Mouse (Mus musculus): Measurements from ENCODE around the gene Ruvbl2. TPM values are rescaled to one million over a fixed set of nuclear protein-coding genes. Genes with fewer than 3 reads are reported as not detected.
A peak's percentile ranks its signal among the peaks of the same experiment; 100 is the strongest.
"Not testable (repeated sequence)": the region's sequence is repeated elsewhere in the genome, so short reads cannot be mapped to it uniquely, and the experiment has no call there.

The Ruvbl2 gene
- polyA plus RNA-seq, 1 experiment from 2014 or later: 107 TPM

- no peak overlapping the region for H3K4me2 ChIP-seq
- H3K9ac ChIP-seq: no peak overlapping the region
- no peaks in the 10 kb centered on the region for H3K36me3 ChIP-seq (replicated peaks)
- H3K4me3 ChIP-seq: no peak overlapping the region
- peaks cover 27% of the 10 kb centered on the region for H3K27me3 ChIP-seq (replicated peaks)
- WGBS: 71% methylated on average over 10 of the region's 10 CpGs
- H3K9me3 ChIP-seq: no peaks in the 10 kb centered on the region
- ATAC-seq (replicated peaks): no peak
- H3K4me1 ChIP-seq: peaks cover 5% of the 10 kb centered on the region
- H3K27ac ChIP-seq: no peak overlapping the region
Measured at GRCm38 (mm10) chr7:45401521-45402085, 36.3 kb downstream of the Ruvbl2 start.

- Histone ChIP-seq H3K9me3 (no peaks in the 10 kb centered on the region), H3K36me3 (replicated peaks) (peaks cover 6% of the 10 kb centered on the region; the same call in 1 of the 2 replicates), H3K4me1 (peaks cover 22% of the 10 kb centered on the region), H3K9ac (no peak overlapping the region), H3K27me3 (replicated peaks) (no peaks in the 10 kb centered on the region; the same call in 1 of the 2 replicates), H3K4me3 (no peak overlapping the region), H3K27ac (no peak overlapping the region), H3K4me2 (no peak overlapping the region)
- no peak for ATAC-seq (replicated peaks)
- 80% methylated on average over 2 of the region's 2 CpGs for WGBS
Measured at GRCm38 (mm10) chr7:45396787-45397186, 41.1 kb downstream of the Ruvbl2 start.

- WGBS: 4% methylated on average over 3 of the region's 3 CpGs
- Histone ChIP-seq H3K4me2 (peak overlapping the region; percentile 54), H3K4me1 (peaks cover 22% of the 10 kb centered on the region), H3K4me3 (peak overlapping the region; percentile 59), H3K9ac (0 out of 2 replicates have a peak overlapping the region, but pooled peaks have one; percentile 31), H3K27ac (peak overlapping the region; percentile 85)
- H3K27me3 ChIP-seq (replicated peaks); H3K36me3 ChIP-seq (replicated peaks); H3K9me3 ChIP-seq: not testable (repeated sequence)
- peak; percentile 49; the same call in 1 of the 2 replicates for ATAC-seq (replicated peaks)
Measured at GRCm38 (mm10) chr7:45396337-45396775, 41.5 kb downstream of the Ruvbl2 start.

GRCm38 (mm10) chr7:45395578-45396336 lies 42.1 kb downstream of the Ruvbl2 start, which contains the start of gene Snrnp70:
Gene Snrnp70, minus strand, starts transcription at chr7:45395742.
- H3K36me3 ChIP-seq (replicated peaks): peaks cover 13% of the 10 kb centered on the region
- H3K27ac ChIP-seq: peak within 1 kb of the TSS; percentile 92
- no peaks in the 10 kb centered on the region for H3K9me3 ChIP-seq
- peak within 1 kb of the TSS; percentile 74 for H3K9ac ChIP-seq
- ATAC-seq (replicated peaks): peak; percentile 96
- H3K4me2 ChIP-seq: peak within 1 kb of the TSS; percentile 82
- peak within 1 kb of the TSS; percentile 59 for H3K4me3 ChIP-seq
- H3K4me1 ChIP-seq: peaks cover 22% of the 10 kb centered on the region
- under 1% methylated on average over 60 of the region's 60 CpGs for WGBS
- H3K27me3 ChIP-seq (replicated peaks): no peaks in the 10 kb centered on the region

- H3K9me3 ChIP-seq: no peaks in the 10 kb centered on the region
- H3K4me1 ChIP-seq: peaks cover 22% of the 10 kb centered on the region
- peak overlapping the region; percentile 74 for H3K9ac ChIP-seq
- peaks cover 19% of the 10 kb centered on the region for H3K36me3 ChIP-seq (replicated peaks)
- peak overlapping the region; percentile 59 for H3K4me3 ChIP-seq
- 0% methylated on average over 19 of the region's 20 CpGs for WGBS
- H3K27me3 ChIP-seq (replicated peaks): no peaks in the 10 kb centered on the region
- ATAC-seq (replicated peaks): peak; percentile 84
- peak overlapping the region; percentile 92 for H3K27ac ChIP-seq
- H3K4me2 ChIP-seq: peak overlapping the region; percentile 82
Measured at GRCm38 (mm10) chr7:45395129-45395541, 42.8 kb downstream of the Ruvbl2 start.

- H3K4me1 ChIP-seq: no peaks in the 10 kb centered on the region
- H3K4me2 ChIP-seq: no peak overlapping the region
- 86% methylated on average over 3 of the region's 3 CpGs for WGBS
- H3K9ac ChIP-seq: no peak overlapping the region
- peaks cover 78% of the 10 kb centered on the region for H3K36me3 ChIP-seq (replicated peaks)
- ATAC-seq (replicated peaks): no peak
- H3K4me3 ChIP-seq: no peak overlapping the region
- no peaks in the 10 kb centered on the region for H3K9me3 ChIP-seq
- no peaks in the 10 kb centered on the region for H3K27me3 ChIP-seq (replicated peaks)
- H3K27ac ChIP-seq: no peak overlapping the region
Measured at GRCm38 (mm10) chr7:45386077-45386476, 51.8 kb downstream of the Ruvbl2 start.

- H3K9ac ChIP-seq: no peak overlapping the region
- no peak overlapping the region for H3K4me3 ChIP-seq
- 93% methylated on average over 1 of the region's 1 CpGs for WGBS
- no peaks in the 10 kb centered on the region for H3K9me3 ChIP-seq
- no peak overlapping the region for H3K27ac ChIP-seq
- H3K36me3 ChIP-seq (replicated peaks): peaks cover 48% of the 10 kb centered on the region
- H3K27me3 ChIP-seq (replicated peaks): no peaks in the 10 kb centered on the region
- H3K4me2 ChIP-seq: no peak overlapping the region
- no peaks in the 10 kb centered on the region for H3K4me1 ChIP-seq
- no peak for ATAC-seq (replicated peaks)
Measured at GRCm38 (mm10) chr7:45376057-45376456, 61.8 kb downstream of the Ruvbl2 start.

GRCm38 (mm10) chr7:45374620-45375019 lies 63.3 kb downstream of the Ruvbl2 start:
- 97% methylated on average over 8 of the region's 8 CpGs for WGBS
- Histone ChIP-seq H3K9ac (no peak overlapping the region), H3K4me1 (peaks cover 13% of the 10 kb centered on the region), H3K9me3 (no peaks in the 10 kb centered on the region), H3K4me2 (no peak overlapping the region), H3K27me3 (replicated peaks) (no peaks in the 10 kb centered on the region), H3K36me3 (replicated peaks) (peaks cover 35% of the 10 kb centered on the region), H3K4me3 (no peak overlapping the region), H3K27ac (no peak overlapping the region)
- no peak for ATAC-seq (replicated peaks)

- Histone ChIP-seq H3K4me1 (peaks cover 29% of the 10 kb centered on the region), H3K9ac (no peak overlapping the region), H3K4me3 (no peak overlapping the region), H3K9me3 (no peaks in the 10 kb centered on the region), H3K27me3 (replicated peaks) (peaks cover 7% of the 10 kb centered on the region; the same call in 1 of the 2 replicates), H3K27ac (no peak overlapping the region), H3K36me3 (replicated peaks) (peaks cover 29% of the 10 kb centered on the region), H3K4me2 (no peak overlapping the region)
- WGBS: 86% methylated on average over 5 of the region's 5 CpGs
- ATAC-seq (replicated peaks): no peak
Measured at GRCm38 (mm10) chr7:45372371-45372770, 65.5 kb downstream of the Ruvbl2 start.

Small RNAs within 50 kb of the gene (microRNA-seq; reads per million reads assigned to microRNA genes)
- gene Gm22133: not detected

Other genes starting within 250 kb of the Ruvbl2 start
- gene Ccdc155, start 233.2 kb downstream of the Ruvbl2 start, polyA plus RNA-seq (2015; fragmentation: Nextera tagmentation; extraction: Ambion mirVana): 0.63 and 0.84 TPM in 2 replicates
- 4.0 and 5.8 TPM in 2 replicates for gene Dkkl1, start 225.9 kb downstream of the Ruvbl2 start, polyA plus RNA-seq (2015; fragmentation: Nextera tagmentation; extraction: Ambion mirVana)
- 45.7 and 55.8 TPM in 2 replicates for gene Tead2, start 222.3 kb downstream of the Ruvbl2 start, polyA plus RNA-seq (2015; fragmentation: Nextera tagmentation; extraction: Ambion mirVana)
- gene Cd37, start 199.0 kb downstream of the Ruvbl2 start, polyA plus RNA-seq (2015; fragmentation: Nextera tagmentation; extraction: Ambion mirVana): 1.3 and 1.7 TPM in 2 replicates
- 0.50 and 0.91 TPM in 2 replicates for gene Slc6a16, start 197.0 kb downstream of the Ruvbl2 start, polyA plus RNA-seq (2015; fragmentation: Nextera tagmentation; extraction: Ambion mirVana)
- not detected in 2 replicates for gene Slc6a21, start 160.6 kb downstream of the Ruvbl2 start, polyA plus RNA-seq (2015; fragmentation: Nextera tagmentation; extraction: Ambion mirVana)
- gene Trpm4, start 104.3 kb downstream of the Ruvbl2 start, polyA plus RNA-seq (2015; fragmentation: Nextera tagmentation; extraction: Ambion mirVana): 10.7 and 12.7 TPM in 2 replicates
- gene Hrc, start 102.8 kb downstream of the Ruvbl2 start, polyA plus RNA-seq (2015; fragmentation: Nextera tagmentation; extraction: Ambion mirVana): 0.23 and 0.26 TPM in 2 replicates
- gene Ppfia3, start 71.1 kb downstream of the Ruvbl2 start, polyA plus RNA-seq (2015; fragmentation: Nextera tagmentation; extraction: Ambion mirVana): 29.9 and 31.3 TPM in 2 replicates
- 24.4 TPM in 2 replicates for gene Lin7b, start 67.5 kb downstream of the Ruvbl2 start, polyA plus RNA-seq (2015; fragmentation: Nextera tagmentation; extraction: Ambion mirVana)
- 202 and 214 TPM in 2 replicates for gene Snrnp70, start 42.4 kb downstream of the Ruvbl2 start, polyA plus RNA-seq (2015; fragmentation: Nextera tagmentation; extraction: Ambion mirVana)
- not detected in 2 replicates for gene Kcna7, start 32.4 kb downstream of the Ruvbl2 start, polyA plus RNA-seq (2015; fragmentation: Nextera tagmentation; extraction: Ambion mirVana)
- 0.10 TPM in 1 of 2 replicates, not detected in the other for gene Ntf5, start 24.4 kb downstream of the Ruvbl2 start, polyA plus RNA-seq (2015; fragmentation: Nextera tagmentation; extraction: Ambion mirVana)
- 0.45 and 0.63 TPM in 2 replicates for gene Lhb, start 17.3 kb downstream of the Ruvbl2 start, polyA plus RNA-seq (2015; fragmentation: Nextera tagmentation; extraction: Ambion mirVana)
- 21.0 and 22.7 TPM in 2 replicates for gene Gys1, start 3.3 kb downstream of the Ruvbl2 start, polyA plus RNA-seq (2015; fragmentation: Nextera tagmentation; extraction: Ambion mirVana)
- gene Ftl1, start 21.8 kb upstream of the Ruvbl2 start, polyA plus RNA-seq (2015; fragmentation: Nextera tagmentation; extraction: Ambion mirVana): 6,021 and 6,209 TPM in 2 replicates
- 257 and 261 TPM in 2 replicates for gene Bax, start 28.8 kb upstream of the Ruvbl2 start, polyA plus RNA-seq (2015; fragmentation: Nextera tagmentation; extraction: Ambion mirVana)
- 0.08 and 0.23 TPM in 2 replicates for gene Tulp2, start 43.8 kb upstream of the Ruvbl2 start, polyA plus RNA-seq (2015; fragmentation: Nextera tagmentation; extraction: Ambion mirVana)
- gene Gm45808, start 48.7 kb upstream of the Ruvbl2 start, polyA plus RNA-seq (2015; fragmentation: Nextera tagmentation; extraction: Ambion mirVana): not detected in 2 replicates
- 4.0 and 4.1 TPM in 2 replicates for gene Dhdh, start 50.7 kb upstream of the Ruvbl2 start, polyA plus RNA-seq (2015; fragmentation: Nextera tagmentation; extraction: Ambion mirVana)
- gene Nucb1, start 72.3 kb upstream of the Ruvbl2 start, polyA plus RNA-seq (2015; fragmentation: Nextera tagmentation; extraction: Ambion mirVana): 118 and 121 TPM in 2 replicates
- gene Ppp1r15a, start 88.2 kb upstream of the Ruvbl2 start, polyA plus RNA-seq (2015; fragmentation: Nextera tagmentation; extraction: Ambion mirVana): 11.7 and 12.5 TPM in 2 replicates
- 1.3 TPM in 2 replicates for gene Plekha4, start 88.2 kb upstream of the Ruvbl2 start, polyA plus RNA-seq (2015; fragmentation: Nextera tagmentation; extraction: Ambion mirVana)
- gene Hsd17b14, start 116.8 kb upstream of the Ruvbl2 start, polyA plus RNA-seq (2015; fragmentation: Nextera tagmentation; extraction: Ambion mirVana): 0.37 TPM in 1 of 2 replicates, not detected in the other
- 23.8 and 27.1 TPM in 2 replicates for gene Bcat2, start 132.1 kb upstream of the Ruvbl2 start, polyA plus RNA-seq (2015; fragmentation: Nextera tagmentation; extraction: Ambion mirVana)
- not detected in 2 replicates for gene Fgf21, start 177.4 kb upstream of the Ruvbl2 start, polyA plus RNA-seq (2015; fragmentation: Nextera tagmentation; extraction: Ambion mirVana)
- not detected in 2 replicates for gene Fut1, start 179.2 kb upstream of the Ruvbl2 start, polyA plus RNA-seq (2015; fragmentation: Nextera tagmentation; extraction: Ambion mirVana)
- not detected in 2 replicates for gene Izumo1, start 183.7 kb upstream of the Ruvbl2 start, polyA plus RNA-seq (2015; fragmentation: Nextera tagmentation; extraction: Ambion mirVana)
- gene Rasip1, start 189.4 kb upstream of the Ruvbl2 start, polyA plus RNA-seq (2015; fragmentation: Nextera tagmentation; extraction: Ambion mirVana): 21.8 and 23.1 TPM in 2 replicates
- 3.6 and 3.8 TPM in 2 replicates for gene Mamstr, start 201.9 kb upstream of the Ruvbl2 start, polyA plus RNA-seq (2015; fragmentation: Nextera tagmentation; extraction: Ambion mirVana)
- 0.05 and 0.18 TPM in 2 replicates for gene Fut2, start 228.3 kb upstream of the Ruvbl2 start, polyA plus RNA-seq (2015; fragmentation: Nextera tagmentation; extraction: Ambion mirVana)
- 0.88 and 1.3 TPM in 2 replicates for gene Ntn5, start 245.9 kb upstream of the Ruvbl2 start, polyA plus RNA-seq (2015; fragmentation: Nextera tagmentation; extraction: Ambion mirVana)